Mouse (Mus musculus) liver, postnatal 0 days (tissue): ENCODE data around the gene Dus2.

Experiments used
- CTCF ChIP-seq: sonication (generic); IDR thresholded peaks from 2 replicates; pipeline ENCODE4 v1.5.1; 2016; ENCODE audit warnings: antibody characterized with exemption, low read depth
- EP300 ChIP-seq: IDR thresholded peaks from 2 replicates; pipeline ENCODE4 v1.6.1; 2016; ENCODE audit warnings: antibody characterized with exemption, low read depth, mild to moderate bottlenecking

DNA sequence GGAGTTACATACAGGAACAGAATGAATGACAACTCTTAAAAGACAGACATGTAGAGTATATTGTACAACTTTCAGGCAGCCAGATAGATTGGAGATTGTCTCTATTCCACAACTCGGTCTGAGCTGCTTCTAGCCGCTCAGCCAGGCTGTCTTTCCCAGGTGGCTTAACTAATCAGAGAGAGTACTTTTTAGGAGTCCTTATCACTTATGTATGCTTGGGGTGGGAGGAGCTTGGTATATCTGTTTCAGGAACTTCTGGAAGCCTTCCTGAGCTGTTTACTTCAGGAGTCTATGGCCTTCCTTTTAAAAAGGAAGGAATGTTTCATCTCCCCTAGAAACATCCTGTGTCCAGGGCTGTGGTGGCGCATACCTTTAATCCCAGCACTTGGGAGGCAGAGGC lies 26.9 kb downstream of the Dus2 start:
- no peak for TF ChIP-seq CTCF
- no peak for TF ChIP-seq EP300
